Mouse (Mus musculus) forebrain, embryonic 12.5 days (tissue): ENCODE data around the gene Sh3pxd2a. TPM values are rescaled to one million over a fixed set of nuclear protein-coding genes. Genes with fewer than 3 reads are reported as not detected.
A peak's percentile ranks its signal among the peaks of the same experiment; 100 is the strongest.

Source experiments
- ATAC-seq: fragments of 200-750 bp; cut with Nextera tagmentation; 2 replicates; pipeline ENCODE4 v1.8.0; 2017; ENCODE audit warnings: moderate TSS enrichment; ENCODE audit not compliant: low FRiP score
- H3K27ac ChIP-seq: fragments of 300-500 bp; sonication (generic); 2 replicates; pipeline ENCODE4 v1.5.1; 2016; ENCODE audit warnings: mild to moderate bottlenecking
- H3K27me3 ChIP-seq: fragments of 300-500 bp; sonication (generic); 2 replicates; pipeline ENCODE4 v1.6.1; 2016; ENCODE audit warnings: mild to moderate bottlenecking
- H3K36me3 ChIP-seq: fragments of 300-500 bp; sonication (generic); replicated peaks from 2 replicates; pipeline ENCODE4 v1.6.1; 2016; ENCODE audit warnings: mild to moderate bottlenecking
- H3K4me1 ChIP-seq: fragments of 300-500 bp; sonication (generic); 2 replicates; pipeline ENCODE4 v1.6.1; 2016
- H3K4me2 ChIP-seq: fragments of 300-500 bp; sonication (generic); 2 replicates; pipeline ENCODE4 v1.6.1; 2016; ENCODE audit warnings: mild to moderate bottlenecking, moderate library complexity
- H3K4me3 ChIP-seq: fragments of 300-500 bp; sonication (generic); replicated peaks from 2 replicates; pipeline ENCODE4 v1.5.1; 2016; ENCODE audit warnings: mild to moderate bottlenecking
- H3K9ac ChIP-seq: fragments of 300-500 bp; sonication (generic); 2 replicates; pipeline ENCODE4 v1.6.1; 2016; ENCODE audit warnings: mild to moderate bottlenecking
- H3K9me3 ChIP-seq: fragments of 300-500 bp; sonication (generic); 2 replicates; pipeline ENCODE4 v1.6.1; 2016
- WGBS: fragments of 180-500 bp; shearing (Covaris S2); methylation state at CpG from one replicate; pipeline ENCODE4 v1.1.7; 2016; 5-methylcytosine and 5-hydroxymethylcytosine counted together
- polyA plus RNA-seq: library from polyadenylated mRNA; unstranded; fragments of >200 nt; fragmentation: Nextera tagmentation; extraction: Ambion mirVana; gene quantifications from 2 replicates; pipeline ENCODE4 v1.2.1, GENCODE M21; 2016

Gene Sh3pxd2a
- polyA plus RNA-seq, 1 experiment from 2014 or later, result 3.7 TPM

DNA sequence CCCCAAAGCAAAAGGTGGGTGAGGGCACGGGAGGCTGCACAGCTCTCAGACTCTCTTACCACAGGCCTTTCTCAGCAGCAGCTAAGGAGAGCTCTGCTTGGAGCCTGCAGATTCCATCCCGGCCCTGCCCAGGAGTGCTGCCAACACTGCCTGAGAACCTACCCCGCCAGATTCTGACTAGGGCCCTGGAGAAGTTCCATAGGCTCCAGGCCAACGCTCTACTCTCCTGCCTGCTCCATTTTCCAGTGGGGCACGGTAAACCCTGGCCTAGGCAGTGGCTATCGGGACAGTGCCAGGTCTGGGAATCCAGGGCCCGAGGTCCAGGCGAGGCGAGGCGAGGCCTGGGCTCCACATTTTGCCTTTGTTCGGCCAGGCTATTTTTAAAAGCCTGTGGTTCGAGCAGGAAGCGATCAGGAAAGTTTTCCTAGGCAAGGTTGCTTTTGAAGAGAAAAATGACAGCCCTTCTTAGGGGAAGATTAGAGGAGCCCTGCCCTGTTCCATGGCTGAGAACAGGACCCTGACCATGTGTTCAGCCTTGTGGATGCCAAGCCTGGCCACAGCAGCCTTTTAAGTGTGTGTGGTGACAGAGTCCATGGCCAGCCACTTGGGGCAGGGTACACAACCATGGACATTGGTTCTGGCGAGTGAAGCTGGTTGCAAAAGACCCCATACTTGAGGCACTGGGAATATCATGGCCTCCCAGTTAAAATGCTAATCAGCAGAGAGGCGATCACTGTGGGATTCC is 184.2 kb downstream of the Sh3pxd2a start:
- no peak overlapping the region for H3K4me3 ChIP-seq
- no peaks in the 10 kb centered on the region for H3K4me1 ChIP-seq
- no peak for ATAC-seq
- 0 out of 2 replicates have a peak, but pooled peaks cover 4% of the 10 kb centered on the region for H3K9me3 ChIP-seq
- no peaks in the 10 kb centered on the region for H3K27me3 ChIP-seq
- no peak overlapping the region for H3K4me2 ChIP-seq
- peaks cover 18% of the 10 kb centered on the region for H3K36me3 ChIP-seq
- 89% methylated on average over 15 of the region's 15 CpGs for WGBS
- H3K27ac ChIP-seq, result no peak overlapping the region
- no peak overlapping the region for H3K9ac ChIP-seq

DNA sequence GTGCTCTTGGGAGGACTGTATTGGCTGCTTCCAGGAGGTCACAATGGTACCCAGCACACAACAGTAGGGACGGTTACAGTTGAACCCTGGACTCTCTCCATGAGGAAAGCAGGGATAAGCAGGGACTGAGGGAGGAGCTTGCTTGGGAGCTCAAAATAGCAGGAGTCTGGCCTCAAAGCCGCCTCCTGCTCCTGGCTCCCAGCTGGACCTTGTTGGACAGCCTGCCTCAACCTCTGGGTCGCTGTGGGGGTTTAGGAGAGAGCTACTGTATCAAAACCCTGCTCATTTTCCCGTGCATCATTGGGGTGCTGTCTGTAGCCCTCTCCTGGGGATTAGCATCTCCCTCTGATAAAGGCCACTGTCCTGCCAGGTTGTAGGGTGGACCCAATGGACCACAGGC is 184.8 kb downstream of the Sh3pxd2a start:
- Histone ChIP-seq H3K9ac (no peak overlapping the region), H3K4me1 (no peaks in the 10 kb centered on the region), H3K4me2 (no peak overlapping the region), H3K4me3 (no peak overlapping the region), H3K27me3 (no peaks in the 10 kb centered on the region), H3K9me3 (0 out of 2 replicates have a peak, but pooled peaks cover 4% of the 10 kb centered on the region), H3K36me3 (peaks cover 17% of the 10 kb centered on the region), H3K27ac (no peak overlapping the region)
- no peak for ATAC-seq
- whole genome bisulfite sequencing, result 85% methylated on average over 4 of the region's 4 CpGs

DNA sequence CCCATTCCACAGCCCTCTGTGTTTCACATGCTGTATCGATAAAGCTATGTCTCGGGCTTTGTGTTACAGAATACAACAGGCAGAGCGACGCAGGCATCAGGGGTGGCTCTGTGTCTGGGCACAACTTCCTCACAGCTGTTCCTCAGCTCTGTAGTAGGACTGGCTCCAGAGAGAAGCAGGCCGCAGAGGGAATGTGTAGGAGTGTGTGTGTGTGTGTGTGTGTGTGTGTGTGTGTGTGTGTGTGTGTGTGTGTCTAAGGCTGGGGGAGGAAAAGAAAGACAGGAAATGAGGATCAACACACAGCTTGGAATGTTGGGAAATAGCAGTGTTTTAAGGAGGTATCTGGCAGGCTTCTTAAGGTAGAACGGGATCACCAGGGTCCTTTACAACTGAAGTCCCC is 187.5 kb downstream of the Sh3pxd2a start:
- Histone ChIP-seq H3K4me3 (no peak overlapping the region), H3K4me2 (no peak overlapping the region), H3K27ac (no peak overlapping the region), H3K27me3 (no peaks in the 10 kb centered on the region), H3K9ac (no peak overlapping the region), H3K4me1 (no peaks in the 10 kb centered on the region), H3K36me3 (peaks cover 33% of the 10 kb centered on the region), H3K9me3 (0 out of 2 replicates have a peak, but pooled peaks cover 4% of the 10 kb centered on the region)
- WGBS, result 90% methylated on average over 6 of the region's 6 CpGs
- ATAC-seq, result no peak

DNA sequence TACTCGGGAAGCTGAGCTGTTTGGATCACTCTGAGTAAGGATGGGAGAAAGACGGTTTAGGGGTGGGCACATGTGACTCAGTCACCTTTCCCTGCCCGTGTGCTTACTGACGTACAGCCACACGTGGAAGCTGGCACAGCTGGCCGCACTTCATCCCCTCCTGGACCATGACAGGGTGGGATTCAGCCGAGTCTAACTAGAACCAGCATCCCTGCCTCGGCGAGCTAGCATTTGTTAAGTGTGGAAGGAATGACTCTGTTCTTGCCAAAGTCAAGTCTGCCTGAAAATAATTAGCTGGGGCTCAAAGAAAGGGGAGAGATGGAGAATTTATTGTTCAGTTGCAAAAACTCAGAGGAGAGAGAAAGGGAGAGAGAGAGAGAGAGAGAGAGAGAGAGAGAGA is 193.7 kb downstream of the Sh3pxd2a start:
- Histone ChIP-seq H3K36me3 (peaks cover 50% of the 10 kb centered on the region), H3K4me1 (no peaks in the 10 kb centered on the region), H3K4me2 (no peak overlapping the region), H3K27me3 (no peaks in the 10 kb centered on the region), H3K4me3 (no peak overlapping the region), H3K27ac (no peak overlapping the region), H3K9me3 (no peaks in the 10 kb centered on the region), H3K9ac (no peak overlapping the region)
- no peak for ATAC-seq
- 87% methylated on average over 9 of the region's 9 CpGs for WGBS

DNA sequence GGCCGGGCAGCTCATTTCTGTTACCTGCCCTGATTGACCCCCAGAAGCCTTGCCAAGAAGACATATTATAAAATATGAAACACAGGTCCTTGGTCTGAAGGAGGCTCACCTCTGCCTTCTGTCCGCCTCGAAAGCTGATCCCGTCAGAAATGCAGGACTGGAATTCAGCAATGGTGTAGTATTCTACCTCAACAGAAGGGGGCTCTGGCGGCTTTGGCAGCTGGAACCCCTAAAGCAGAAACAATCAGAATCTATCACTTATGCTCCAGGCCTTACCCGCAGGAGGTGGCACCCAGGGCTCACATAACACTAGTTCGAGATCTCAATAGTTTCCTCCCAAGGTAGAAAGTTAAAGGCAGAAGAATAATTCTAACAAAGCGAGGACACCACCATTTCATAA is 194.5 kb downstream of the Sh3pxd2a start:
- no peaks in the 10 kb centered on the region for H3K27me3 ChIP-seq
- no peak overlapping the region for H3K4me2 ChIP-seq
- no peak for ATAC-seq
- H3K9ac ChIP-seq, result no peak overlapping the region
- no peaks in the 10 kb centered on the region for H3K9me3 ChIP-seq
- 51% methylated on average over 8 of the region's 8 CpGs for WGBS
- H3K4me1 ChIP-seq, result no peaks in the 10 kb centered on the region
- H3K27ac ChIP-seq, result no peak overlapping the region
- H3K36me3 ChIP-seq, result peaks cover 50% of the 10 kb centered on the region
- H3K4me3 ChIP-seq, result no peak overlapping the region

DNA sequence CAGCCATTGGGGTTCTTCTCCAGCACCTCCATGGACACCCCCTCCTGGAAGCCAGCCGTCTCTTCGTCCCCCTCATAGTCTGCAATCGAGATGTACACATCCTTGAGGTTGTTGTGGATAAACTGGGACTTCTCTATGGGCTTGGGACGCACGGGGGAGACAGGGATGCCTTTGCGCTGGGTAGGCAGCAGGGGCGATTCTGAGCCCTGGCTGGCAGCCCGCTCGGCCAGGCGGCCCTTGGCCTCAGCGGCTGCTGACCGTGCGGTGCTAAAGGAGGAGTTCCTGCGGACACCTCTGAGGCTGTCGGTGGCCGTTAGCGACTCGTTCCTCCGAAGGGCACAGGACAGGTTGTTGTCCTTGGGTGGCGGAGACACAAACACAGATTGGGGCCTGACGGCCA is 197.1 kb downstream of the Sh3pxd2a start:
- no peak overlapping the region for H3K4me2 ChIP-seq
- no peak overlapping the region for H3K9ac ChIP-seq
- 92% methylated on average over 21 of the region's 21 CpGs for WGBS
- ATAC-seq, result no peak
- H3K27me3 ChIP-seq, result no peaks in the 10 kb centered on the region
- no peaks in the 10 kb centered on the region for H3K4me1 ChIP-seq
- no peak overlapping the region for H3K4me3 ChIP-seq
- peaks cover 36% of the 10 kb centered on the region for H3K36me3 ChIP-seq
- H3K9me3 ChIP-seq, result no peaks in the 10 kb centered on the region
- no peak overlapping the region for H3K27ac ChIP-seq

DNA sequence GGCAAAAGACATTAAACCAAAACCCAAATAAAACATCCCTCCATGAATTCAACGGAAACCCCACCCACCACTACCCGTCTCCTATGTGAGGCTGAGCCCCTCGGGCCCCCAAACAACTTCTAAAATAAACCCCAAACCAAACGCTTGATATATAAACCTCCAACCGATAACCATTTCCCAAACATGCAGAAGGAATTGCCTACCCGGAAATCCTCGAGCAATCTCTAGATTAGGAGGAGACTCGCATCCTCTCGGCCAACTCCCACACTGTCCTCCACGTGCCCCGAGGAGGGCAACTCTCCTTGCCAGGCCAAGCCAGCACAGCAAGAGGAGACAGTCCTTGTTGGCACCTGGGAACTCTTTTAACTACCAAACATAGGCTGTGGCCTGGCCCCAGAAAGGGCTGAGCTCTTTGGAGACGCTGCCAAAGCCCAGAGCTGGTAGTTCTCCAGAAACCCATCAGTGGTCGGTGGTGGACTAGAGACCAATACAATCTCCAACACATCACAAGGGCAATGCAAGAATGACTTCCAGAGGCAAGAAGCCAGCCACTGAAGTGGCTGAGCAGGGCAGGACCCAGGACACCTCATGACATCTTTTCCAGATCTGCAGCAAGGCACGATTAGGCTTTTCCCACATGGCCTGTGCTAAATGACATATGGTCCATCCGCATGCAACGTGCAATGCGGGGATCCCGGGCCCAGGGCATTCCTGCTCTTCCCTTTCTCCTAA is 198.0 kb downstream of the Sh3pxd2a start:
- H3K9ac ChIP-seq, result no peak overlapping the region
- WGBS, result 93% methylated on average over 18 of the region's 18 CpGs

DNA sequence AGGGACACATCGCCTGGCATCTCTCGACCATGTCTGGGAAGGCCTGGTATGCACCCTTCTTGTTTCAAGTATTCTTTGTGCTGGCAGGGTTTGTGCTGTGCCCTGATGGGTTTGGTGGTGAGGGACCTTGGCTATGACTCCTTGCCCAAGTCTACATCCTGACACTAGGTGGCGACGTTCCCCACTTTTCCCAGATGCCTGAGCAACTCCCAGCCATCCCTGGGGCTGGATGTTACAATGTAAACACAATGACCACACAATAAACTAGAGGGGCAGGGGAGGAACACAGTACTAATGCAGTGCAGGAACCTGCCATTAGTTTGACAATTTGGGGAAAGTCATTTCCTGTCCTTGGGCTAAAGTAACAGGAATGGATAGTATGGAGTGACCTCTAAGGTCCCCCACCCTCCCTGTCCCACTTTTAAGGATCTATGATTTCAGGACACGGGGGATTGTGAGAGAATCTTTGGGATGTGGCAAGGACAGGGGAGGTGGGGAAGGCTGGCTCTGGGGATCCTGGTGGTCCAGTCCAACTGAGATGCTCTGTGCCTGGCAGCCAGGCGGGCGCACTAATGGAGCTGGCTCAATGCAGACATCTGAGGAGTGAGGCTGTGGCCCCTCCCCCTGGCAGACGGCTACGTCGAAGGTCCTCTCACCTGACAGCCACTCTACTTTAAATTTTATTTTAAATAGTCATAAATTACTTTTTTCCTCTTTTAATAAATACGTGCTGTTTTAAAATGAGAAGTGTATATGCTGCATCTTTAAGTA is 199.7 kb downstream of the Sh3pxd2a start:
- Histone ChIP-seq H3K36me3 (peaks cover 29% of the 10 kb centered on the region), H3K4me1 (no peaks in the 10 kb centered on the region), H3K9ac (no peak overlapping the region), H3K9me3 (no peaks in the 10 kb centered on the region), H3K27me3 (no peaks in the 10 kb centered on the region), H3K27ac (no peak overlapping the region), H3K4me3 (no peak overlapping the region), H3K4me2 (no peak overlapping the region)
- WGBS, result 48% methylated on average over 11 of the region's 11 CpGs
- ATAC-seq, result peak; percentile 78; the same call in 1 of the 2 replicates

More for the DNA sequence above, 198.0 kb downstream of the Sh3pxd2a start:
- H3K4me2 ChIP-seq, result no peak overlapping the region
- H3K4me1 ChIP-seq, result no peaks in the 10 kb centered on the region
- no peak overlapping the region for H3K4me3 ChIP-seq
- H3K9me3 ChIP-seq, result no peaks in the 10 kb centered on the region
- no peak for ATAC-seq
- H3K36me3 ChIP-seq, result peaks cover 30% of the 10 kb centered on the region
- no peak overlapping the region for H3K27ac ChIP-seq
- no peaks in the 10 kb centered on the region for H3K27me3 ChIP-seq

DNA sequence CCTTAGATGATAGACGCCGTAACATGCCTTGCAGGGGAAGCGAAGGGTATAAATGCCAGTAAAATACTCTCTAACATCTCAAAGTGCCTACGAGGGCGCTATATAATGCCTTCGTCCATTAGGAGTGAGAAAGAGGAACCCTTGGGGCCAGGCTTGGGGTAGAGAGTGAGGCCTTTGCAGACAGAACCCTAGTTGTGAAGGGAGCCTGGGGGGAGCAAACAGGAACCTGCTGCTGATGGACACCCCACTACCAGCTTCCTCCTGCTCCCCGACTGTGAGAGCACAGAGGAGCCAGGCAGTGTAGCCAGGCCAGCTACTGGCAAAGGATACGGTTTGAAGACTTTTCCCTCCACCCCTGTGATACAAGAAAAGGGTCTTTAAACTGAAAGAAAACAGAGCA is 200.6 kb downstream of the Sh3pxd2a start:
- Histone ChIP-seq H3K4me1 (0 out of 2 replicates have a peak, but pooled peaks cover 2% of the 10 kb centered on the region), H3K9ac (no peak overlapping the region), H3K27me3 (no peaks in the 10 kb centered on the region), H3K4me3 (no peak overlapping the region), H3K9me3 (no peaks in the 10 kb centered on the region), H3K36me3 (peaks cover 21% of the 10 kb centered on the region), H3K27ac (no peak overlapping the region), H3K4me2 (no peak overlapping the region)
- 89% methylated on average over 8 of the region's 8 CpGs for WGBS
- no peak for ATAC-seq

DNA sequence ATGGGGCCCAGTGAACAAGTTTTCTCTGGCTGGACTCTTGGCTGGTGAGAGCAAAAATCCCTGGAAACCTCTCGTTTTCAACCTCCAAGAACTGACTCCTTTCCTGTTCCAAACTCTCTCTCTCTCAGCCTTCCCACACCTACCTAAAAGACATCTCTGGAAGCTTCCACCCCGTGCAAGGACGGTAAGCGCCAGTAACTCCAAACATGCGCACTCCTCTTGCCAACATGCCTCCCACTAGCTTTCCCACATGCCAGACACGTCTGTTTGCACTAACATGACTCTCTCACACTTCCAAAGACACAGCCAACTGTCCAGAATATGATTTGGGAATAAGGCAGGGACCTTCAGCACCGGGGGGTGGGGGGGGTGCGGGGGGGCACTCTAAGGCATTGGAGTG is 203.0 kb downstream of the Sh3pxd2a start:
- 0 out of 2 replicates have a peak, but pooled peaks cover 2% of the 10 kb centered on the region for H3K4me1 ChIP-seq
- 87% methylated on average over 8 of the region's 8 CpGs for WGBS
- no peak for ATAC-seq
- no peak overlapping the region for H3K9ac ChIP-seq
- no peak overlapping the region for H3K27ac ChIP-seq
- H3K4me2 ChIP-seq, result no peak overlapping the region
- no peaks in the 10 kb centered on the region for H3K36me3 ChIP-seq
- no peak overlapping the region for H3K4me3 ChIP-seq
- no peaks in the 10 kb centered on the region for H3K9me3 ChIP-seq
- peaks cover 2% of the 10 kb centered on the region; the same call in 1 of the 2 replicates for H3K27me3 ChIP-seq

DNA sequence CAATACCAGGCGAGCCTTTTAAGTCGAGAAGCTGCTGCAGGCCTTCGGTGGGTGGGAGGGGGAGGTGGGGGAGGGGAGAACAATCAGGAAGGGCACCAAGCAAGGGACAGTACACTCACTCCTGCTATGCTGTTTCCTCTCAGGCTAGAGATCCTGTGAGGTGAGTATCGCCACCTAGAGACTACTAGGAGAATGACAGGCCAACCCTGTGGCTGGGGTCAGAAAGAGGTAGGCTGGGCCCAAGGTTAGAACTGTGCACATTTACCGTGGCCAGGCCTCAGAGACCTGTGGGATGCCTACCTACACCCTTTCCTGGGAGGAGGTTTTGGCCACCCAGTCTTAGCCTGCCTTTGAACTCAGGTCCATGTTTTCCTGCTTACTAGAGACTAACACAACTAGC is 204.6 kb downstream of the Sh3pxd2a start:
- Histone ChIP-seq H3K9ac (no peak overlapping the region), H3K4me1 (0 out of 2 replicates have a peak, but pooled peaks cover 2% of the 10 kb centered on the region), H3K27ac (no peak overlapping the region), H3K4me2 (no peak overlapping the region), H3K36me3 (no peaks in the 10 kb centered on the region), H3K9me3 (no peaks in the 10 kb centered on the region), H3K27me3 (peaks cover 18% of the 10 kb centered on the region), H3K4me3 (no peak overlapping the region)
- WGBS, result 10% methylated on average over 5 of the region's 5 CpGs
- ATAC-seq, result 0 out of 2 replicates have a peak, but pooled peaks have one; percentile 46

DNA sequence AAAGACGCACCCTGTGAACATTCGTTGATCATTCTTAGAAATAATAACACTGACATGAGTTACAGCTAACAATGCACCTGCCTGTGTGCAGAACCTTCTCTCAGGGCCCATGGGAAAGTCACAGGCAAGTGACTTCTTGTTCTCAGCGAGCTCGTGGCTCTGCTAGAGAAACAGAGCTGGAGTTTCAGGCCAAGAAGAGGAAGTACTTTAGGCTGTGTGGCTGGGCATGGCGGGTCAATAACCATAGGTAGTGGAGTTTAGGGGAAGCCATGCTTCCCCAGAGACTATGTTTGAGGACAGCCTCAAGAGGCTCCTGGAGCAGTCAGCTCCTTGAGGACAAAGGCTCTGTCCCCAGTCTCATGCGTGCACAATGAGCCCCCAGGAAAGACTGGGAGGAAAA is 208.3 kb downstream of the Sh3pxd2a start:
- Histone ChIP-seq H3K4me2 (no peak overlapping the region), H3K36me3 (no peaks in the 10 kb centered on the region), H3K27me3 (peaks cover 53% of the 10 kb centered on the region), H3K9me3 (no peaks in the 10 kb centered on the region), H3K4me3 (no peak overlapping the region), H3K9ac (no peak overlapping the region), H3K27ac (no peak overlapping the region), H3K4me1 (peaks cover 11% of the 10 kb centered on the region)
- WGBS, result 82% methylated on average over 6 of the region's 6 CpGs
- ATAC-seq, result no peak
